Mouse (Mus musculus) cerebellum, adult 2 months (tissue): Measurements from ENCODE around the gene Dusp14.

Experiments used
- CTCF ChIP-seq: fragments of 200-500 bp; IDR thresholded peaks from 2 replicates; pipeline ENCODE4 v1.5.1; 2011; ENCODE audit warnings: low read depth, mild to moderate bottlenecking, control low read depth, low read length, moderate library complexity, borderline replicate concordance; ENCODE audit not compliant: insufficient read depth
- POLR2A ChIP-seq: fragments of 200-500 bp; IDR thresholded peaks from 2 replicates; pipeline ENCODE4 v1.6.1; 2011; ENCODE audit warnings: low read length, control low read depth, borderline replicate concordance; ENCODE audit not compliant: insufficient read depth

DNA sequence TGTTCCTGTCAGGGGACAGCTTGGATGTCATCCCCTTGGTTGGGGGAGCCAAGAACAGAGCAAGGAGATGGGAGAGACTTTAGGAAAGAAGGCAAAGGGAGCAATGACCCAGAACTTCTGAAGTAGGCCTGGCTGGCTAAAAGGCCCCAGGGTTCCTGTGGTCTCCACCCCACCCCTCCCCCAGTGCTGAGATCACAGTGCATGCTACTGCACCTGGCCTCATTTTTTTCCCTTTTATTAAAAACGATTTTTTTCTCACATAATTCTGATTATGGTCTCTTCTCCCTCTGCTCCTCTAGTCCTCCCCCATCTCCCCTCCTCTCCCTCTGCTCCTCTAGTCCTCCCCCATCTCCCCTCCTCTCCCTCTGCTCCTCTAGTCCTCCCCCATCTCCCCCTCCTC lies 24.1 kb downstream of the Dusp14 start:
- TF ChIP-seq POLR2A (no peak), CTCF (no peak)
